Mouse (Mus musculus): ENCODE results near the gene Myef2.
"Not testable (repeated sequence)": the region's sequence is repeated elsewhere in the genome, so short reads cannot be mapped to it uniquely, and the experiment has no call there.

Myef2 gene

DNA sequence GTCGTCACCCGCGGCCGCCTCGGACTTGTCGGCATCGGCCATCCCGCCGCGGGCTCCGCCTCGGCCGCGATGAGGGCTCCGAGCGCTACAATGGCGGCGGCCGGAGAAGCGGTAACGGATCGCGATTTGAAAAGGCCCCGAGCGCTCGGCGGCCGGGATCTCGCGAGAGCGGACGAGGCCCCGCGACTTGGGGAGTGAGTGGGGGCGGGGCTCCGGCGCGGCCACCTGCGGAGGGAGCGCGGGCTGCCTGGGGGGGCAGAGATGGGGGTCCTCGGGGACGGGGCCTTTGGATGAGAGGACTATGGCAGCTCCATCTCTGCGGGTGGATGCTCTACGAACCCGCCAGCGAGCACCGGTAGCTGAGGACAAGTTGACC is at the start of gene Myef2:
Myef2 (minus strand) TSS at position 185 of the 376 bp plus-strand sequence.
- no peak for DNase-seq (ENCODE audit: extremely low read depth, low read depth, low spot score)

DNA sequence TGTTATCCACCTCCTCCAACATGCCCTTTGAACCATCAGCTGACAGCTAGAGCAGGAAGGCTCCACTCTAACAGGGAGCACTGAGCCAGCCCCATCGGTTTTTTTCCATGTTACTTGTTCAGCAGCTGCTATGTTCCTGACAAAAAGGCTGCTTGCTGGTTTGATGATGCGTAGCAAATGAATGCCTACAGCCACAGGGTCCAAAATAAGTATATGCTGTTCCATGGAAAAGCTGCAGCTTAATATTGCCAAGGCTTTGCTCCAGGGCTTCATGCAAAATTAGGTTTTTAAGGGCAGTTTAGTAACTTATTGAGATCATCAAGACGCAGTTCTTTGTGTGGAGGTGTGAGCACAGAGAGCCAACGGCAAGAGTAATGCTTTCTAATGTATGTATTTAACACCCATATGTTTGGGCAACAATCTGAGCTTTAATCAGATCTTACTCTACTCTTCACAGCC is 38.6 kb upstream of the Myef2 start:
- no peak for DNase-seq (ENCODE audit: extremely low read depth, low read depth, low spot score)

DNA sequence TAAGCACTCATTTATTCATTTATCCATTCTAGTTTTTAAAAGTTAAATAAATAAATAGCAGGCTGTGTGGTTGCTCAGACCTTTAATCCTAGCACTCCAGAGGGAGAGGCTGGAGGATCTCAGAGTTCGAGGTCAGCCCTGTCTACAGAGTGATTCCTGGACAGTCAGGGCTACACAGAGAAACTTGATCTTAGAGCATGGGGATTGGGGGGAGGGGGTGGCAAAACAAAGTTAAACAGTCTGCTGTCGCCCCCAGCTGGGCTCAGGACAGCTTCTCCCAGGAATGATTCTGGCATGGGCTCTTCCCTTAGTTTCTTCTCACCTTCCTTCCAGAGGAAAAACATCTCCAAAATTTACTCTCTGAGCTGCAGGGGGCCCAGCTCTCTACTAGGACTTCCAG is 32.0 kb upstream of the Myef2 start:
- DNase-seq (ENCODE audit: extremely low read depth, low read depth, low spot score): no peak

DNA sequence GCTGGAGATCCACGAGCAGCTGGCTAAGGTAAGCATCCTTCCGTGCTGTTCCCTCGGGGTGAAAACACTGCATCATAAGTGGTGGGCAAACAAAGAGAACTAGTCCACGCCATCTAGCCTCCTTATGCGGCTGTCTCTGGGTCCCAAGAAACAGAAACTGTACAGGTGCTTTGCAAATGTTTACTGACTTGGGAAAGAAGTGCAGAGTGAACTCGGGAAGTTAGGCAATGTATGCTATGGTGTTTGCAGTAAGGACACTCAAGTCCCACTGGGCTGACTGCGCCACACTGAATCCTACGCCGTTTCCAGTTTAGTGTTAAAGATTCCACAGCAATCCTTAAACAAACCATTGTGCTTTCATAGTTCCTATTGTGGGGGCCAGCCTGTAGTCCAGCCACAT is 30.8 kb upstream of the Myef2 start:
- no peak for DNase-seq (ENCODE audit: extremely low read depth, low read depth, low spot score)

DNA sequence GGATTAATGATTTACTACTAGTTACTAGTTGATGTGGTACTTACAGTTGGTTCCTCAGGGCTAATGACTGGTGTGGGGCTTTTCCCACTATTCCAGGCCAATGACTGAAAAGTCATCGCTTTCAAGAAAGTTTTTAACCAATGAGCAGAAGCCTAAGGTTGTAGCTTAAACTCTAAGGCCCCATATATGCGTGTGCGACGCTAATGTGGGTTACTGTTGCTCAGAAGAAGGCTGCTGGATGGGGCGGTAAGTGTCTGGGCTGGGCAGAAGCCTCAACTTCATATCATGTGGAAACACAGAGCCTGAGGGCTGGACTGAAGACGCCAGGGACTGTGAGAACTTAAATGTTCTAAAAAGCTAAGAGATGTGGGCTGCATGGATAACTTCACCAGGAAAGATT is 28.9 kb upstream of the Myef2 start, which contains the start of gene Slc12a1:
Slc12a1 (plus strand) TSS at position 118 of the 400 bp plus-strand sequence.
- DNase-seq (ENCODE audit: extremely low read depth, low read depth, low spot score): no peak

DNA sequence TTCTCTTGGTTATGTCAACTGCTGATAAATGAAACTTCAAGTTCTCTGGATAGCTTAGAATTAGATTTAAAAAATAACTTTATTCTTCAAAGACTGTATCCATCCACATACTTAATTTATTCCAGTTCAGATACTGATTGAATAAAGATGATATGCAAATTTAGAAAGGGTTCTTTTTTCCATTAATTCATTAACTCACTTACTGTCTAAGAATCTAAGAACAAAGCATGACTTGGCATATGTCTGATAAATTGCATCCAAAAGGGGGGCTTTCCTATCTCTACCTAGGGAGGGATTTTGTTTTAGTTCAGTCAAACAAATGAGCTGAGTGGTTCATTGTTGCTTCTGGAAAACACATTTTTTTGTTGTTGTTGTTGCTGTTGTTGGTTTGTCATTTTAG is 18.9 kb upstream of the Myef2 start:
- DNase-seq (ENCODE audit: extremely low read depth, low read depth, low spot score): no peak

DNA sequence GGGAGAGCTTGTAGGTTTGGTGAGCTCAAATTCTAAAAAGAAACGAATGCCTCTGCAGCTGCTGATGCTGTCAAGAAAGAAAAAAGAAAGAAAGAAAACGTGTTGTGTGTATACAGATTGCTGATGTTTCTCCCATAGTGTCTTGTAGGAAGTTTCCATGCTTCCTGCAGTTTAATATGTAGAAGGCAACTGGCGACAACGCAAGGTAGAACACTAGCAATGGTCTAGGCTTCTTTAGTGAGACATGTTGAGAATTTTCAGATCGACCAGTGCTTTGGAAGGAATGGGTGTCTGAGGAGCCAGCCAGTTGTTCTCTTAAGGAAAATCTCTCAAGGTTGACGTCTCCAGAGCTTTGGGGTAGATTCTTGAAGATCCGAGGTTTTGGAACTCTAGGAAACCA is 13.4 kb upstream of the Myef2 start:
- no peak for DNase-seq (ENCODE audit: extremely low read depth, low read depth, low spot score)

DNA sequence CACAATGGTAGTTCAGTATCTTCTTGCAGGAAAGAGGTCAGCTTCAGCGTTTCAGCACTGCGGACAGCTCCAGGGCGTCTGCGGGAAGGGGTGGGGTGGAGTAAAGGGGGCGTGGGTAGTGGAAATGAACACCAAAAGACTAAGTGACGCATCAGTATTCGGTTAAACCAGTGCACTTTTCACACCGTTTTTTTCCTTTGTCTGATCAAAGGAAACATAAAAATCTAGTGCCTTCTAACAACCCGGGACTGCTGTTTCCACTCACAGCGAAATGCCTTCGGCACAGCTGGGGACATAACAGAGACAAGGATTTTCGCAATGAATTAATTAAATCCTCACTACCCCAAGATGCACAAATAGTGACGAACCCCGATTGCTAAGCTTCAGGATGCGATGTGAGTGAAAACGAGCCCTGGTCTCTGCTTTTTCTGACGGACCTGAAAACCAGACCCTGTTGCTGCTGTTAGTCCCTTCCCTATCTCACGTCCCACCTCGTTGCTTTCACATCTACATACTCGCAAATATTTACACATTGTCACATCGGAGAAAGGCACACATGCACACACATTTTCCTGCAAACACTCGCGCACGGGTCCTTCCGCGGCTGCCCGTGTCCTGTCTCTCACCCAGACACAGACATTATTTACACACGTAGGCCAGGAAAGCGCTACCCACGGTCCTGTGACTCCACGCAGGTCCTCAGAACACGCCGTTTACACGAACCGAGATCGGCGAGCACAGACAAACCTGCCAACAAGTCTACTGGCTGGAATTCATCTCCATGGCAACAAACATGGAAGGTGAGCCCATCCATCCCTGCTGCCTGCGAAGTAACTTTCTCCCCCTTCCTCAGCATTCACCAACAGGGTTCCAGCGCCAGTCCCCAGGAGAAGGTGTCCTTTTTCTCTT is 12.7 kb upstream of the Myef2 start, which contains the start of gene Ctxn2:
Ctxn2 (plus strand) TSS at position 790 of the 909 bp plus-strand sequence.
- DNase-seq (ENCODE audit: extremely low read depth, low read depth, low spot score): no peak

DNA sequence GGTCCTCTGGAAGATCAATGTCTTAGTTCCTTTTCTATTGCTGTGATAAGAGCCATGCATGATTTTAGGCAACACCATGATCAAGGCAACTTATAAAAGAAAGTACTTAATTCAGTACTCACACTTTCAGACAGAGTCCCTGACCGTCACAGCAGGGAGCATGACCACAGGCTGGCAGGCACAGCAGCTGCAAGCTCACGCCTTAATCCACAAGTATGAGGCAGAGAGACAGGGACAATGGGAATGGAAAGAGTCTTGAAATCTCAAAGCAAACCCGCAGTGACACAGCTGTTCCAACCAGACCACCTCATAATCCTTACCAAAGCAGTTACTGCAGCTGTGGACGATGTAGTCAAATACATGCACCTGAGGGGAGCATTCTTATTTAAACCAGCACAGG is 10.7 kb upstream of the Myef2 start:
- DNase-seq (ENCODE audit: extremely low read depth, low read depth, low spot score): no peak

DNA sequence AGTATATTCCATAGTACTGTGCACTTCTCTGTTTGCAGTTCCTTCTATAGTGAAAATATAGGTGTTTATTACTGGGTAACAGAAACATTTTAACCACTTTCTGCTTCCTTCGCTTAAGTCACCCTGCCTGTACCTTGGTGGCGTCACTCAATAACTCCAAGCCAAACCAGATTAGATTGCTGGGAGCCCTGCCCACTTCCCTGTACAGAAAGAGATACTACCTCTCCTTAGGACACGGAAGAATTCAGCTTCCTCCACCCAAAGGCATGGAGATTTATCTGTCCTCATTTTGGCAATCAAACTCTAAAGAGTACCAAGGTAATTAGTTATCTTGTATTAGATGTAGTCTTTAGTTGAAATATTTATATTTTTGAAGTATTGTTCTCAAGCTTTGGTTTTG is 3.3 kb upstream of the Myef2 start:
- DNase-seq (ENCODE audit: extremely low read depth, low read depth, low spot score): no peak

DNA sequence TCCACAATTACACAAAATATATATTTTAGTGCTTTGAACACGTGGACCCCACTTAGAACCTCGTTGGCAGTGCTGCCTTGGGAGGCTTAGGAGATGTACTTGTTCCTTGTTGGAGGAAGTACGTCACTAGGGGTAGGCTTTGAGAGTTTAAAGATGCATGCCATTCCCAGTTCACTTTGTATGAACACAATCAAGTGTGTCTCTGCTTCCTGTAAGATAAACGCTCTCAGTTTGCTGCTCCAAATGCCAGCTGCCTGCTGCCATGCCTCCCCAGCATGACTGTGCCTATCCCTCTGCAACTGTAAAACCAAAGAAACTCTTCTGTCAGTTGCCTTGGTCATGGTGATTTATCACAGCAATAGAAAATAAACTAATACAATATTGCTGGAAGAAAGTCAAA is 2.4 kb upstream of the Myef2 start:
- DNase-seq (ENCODE audit: extremely low read depth, low read depth, low spot score): no peak

DNA sequence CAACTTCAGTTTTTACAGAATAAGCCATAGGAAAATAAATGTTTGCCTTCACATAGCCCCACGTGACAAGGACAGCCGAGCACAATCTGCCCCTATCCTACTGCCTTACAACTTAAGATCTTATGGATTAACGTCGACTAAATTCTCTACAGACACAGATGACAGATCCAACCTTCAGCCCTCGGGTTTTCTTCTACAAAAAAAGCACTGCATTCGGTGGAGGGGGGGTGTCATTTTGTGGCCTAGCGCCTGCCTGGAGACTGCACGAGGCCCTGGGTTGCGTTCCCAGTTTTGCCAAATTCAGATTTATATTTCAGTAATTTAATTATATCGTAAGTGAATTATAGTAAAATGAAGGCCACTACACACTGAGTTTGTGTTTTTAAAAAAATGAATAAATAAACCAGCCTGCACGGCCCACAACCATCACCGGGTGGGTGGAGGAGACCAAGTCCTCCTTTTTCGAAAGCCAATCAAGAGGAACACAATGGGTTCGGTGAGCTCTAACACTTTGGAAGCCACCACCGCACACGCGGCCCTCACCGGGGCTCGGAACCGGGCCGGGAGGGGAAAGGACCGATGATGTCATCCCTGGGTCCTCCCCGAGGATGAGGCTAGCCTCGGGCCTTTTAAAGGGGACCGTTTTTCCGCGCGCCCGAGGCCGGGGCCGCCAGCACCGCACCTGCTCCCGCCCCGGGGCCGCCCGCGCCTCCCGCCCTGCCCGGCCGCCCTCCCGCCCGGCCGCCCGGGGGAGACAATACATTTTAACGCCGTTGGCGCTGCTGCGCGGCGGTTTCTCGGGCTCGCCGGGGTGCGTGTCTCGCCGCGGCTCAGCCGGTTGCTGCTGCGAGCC is 611 bp downstream of the Myef2 start:
- DNase-seq (ENCODE audit: extremely low read depth, low read depth, low spot score): no peak

DNA sequence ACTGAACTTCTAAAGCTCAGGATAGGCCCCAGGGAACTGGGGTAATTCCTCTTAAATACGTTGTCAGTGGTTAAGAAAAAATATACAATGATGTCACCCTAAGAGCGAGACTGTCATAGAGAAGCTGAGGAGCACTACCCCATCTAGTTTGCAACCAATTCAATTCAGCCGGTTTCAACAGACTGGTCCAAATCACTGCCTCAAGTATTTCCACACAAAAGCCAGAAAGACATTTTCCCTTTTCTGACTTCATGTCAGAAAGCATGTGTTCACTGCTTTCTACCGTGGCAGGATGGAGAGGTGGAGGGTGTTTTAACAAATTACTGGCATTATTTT is 1.2 kb downstream of the Myef2 start:
- DNase-seq (ENCODE audit: extremely low read depth, low read depth, low spot score): no peak

DNA sequence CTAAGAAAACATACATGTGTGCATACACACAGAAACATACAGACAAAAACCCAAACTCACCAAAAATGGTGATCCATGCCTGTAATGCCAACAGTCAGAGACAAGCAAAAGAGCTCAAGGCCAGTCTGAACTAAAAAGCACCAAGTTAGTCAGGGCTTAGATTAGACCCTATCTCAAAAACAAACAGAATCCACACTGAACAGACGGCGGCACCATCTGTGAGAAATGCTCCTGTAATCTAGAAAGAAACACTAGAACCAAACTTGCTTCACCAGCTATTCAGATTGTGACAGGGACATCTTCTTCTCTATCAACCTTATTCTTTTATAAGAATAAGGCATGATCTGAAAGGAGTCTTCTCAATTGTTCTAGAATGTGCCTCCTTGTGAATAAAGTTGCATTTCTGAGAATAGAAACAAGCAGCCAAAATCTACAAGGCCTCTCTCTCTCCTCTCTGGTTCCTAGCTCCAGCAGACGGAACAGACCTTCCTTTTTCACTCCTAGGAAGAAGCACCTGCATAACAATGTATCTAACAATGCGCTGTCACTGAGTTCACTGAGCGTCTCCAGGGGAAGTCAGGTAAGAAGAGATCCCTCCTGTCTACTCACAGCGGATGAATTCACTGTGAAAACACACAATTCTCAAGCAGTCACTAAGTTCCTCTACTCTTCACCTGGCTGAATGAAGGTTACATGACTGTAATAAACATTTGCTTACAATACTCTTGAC is 3.9 kb downstream of the Myef2 start:
- DNase-seq (ENCODE audit: extremely low read depth, low read depth, low spot score): no peak

DNA sequence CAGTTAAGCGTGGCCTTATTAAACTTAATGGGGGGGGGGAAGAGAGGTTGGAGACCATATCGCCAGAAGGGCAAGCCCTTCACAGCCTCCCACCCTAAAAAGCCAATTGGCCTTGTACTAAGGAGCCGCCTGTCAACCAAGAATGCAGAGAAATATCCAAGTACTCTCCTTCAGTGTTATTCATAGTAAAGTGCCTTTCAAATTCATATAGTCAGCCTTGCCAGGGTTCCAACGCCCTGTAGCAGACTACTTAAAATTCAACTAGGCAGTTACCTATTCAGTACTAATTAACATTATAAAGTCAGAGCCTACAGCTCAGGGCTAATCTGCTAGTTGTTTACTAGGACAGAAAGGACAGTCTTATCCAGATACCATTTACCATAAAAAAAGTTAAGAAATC is 16.9 kb downstream of the Myef2 start:
- not testable (repeated sequence) for DNase-seq (ENCODE audit: extremely low read depth, low read depth, low spot score)

DNA sequence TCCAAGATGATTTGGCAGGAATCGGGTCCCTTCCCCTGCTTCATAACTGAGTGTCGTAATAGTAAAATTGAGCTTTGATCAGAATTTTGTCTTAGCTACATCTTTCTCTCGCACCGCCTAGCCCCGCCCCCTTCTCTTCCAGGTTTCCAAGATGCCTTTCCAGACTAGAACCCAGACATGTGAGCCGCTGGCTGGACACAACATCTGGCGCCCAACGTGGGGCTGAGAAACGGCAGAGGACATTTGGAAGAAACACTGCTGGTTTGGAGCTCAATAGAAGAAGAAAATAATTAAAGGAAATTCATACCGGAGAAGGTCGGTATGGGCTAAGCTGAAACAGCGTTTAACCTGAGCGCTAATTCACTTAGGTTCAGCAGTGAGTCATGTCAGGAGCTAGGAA is 19.0 kb downstream of the Myef2 start:
- not testable (repeated sequence) for DNase-seq (ENCODE audit: extremely low read depth, low read depth, low spot score)

DNA sequence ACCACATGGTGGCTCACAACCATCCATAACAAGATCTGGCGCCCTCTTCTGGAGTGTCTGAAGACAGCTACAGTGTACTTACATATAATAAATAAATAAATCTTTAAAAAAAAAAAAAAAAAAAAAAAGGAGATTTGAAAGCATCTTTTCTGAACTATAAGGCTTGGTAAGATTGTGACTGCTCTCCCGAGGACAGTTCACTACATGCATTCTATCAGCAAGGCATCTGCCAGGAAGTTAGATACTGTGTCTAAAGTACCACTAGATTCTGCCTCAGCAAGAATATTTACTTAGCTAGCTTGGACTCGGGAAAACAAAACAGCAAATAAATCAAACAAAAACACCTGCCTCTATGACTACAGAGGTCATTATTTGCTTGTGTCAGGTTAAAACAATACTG is 31.3 kb downstream of the Myef2 start:
- not testable (repeated sequence) for DNase-seq (ENCODE audit: extremely low read depth, low read depth, low spot score)

DNA sequence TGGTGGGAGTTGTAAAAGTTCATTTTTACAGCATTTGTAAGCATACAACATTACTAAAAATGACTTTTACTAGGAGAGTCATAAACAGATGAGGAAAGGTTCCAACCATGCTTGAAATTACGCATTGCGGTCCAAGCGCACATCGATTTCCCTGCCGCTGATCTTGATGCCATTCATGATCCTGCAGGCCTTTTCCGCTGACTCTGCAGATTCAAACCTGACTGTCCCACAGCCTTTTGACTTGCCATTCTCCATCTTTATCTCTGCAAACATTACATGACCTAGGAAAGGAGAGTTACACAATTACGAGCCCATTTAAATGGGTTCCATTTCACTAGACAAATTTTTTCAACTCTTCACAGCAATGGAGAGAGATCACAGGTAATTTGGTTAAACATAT is 34.7 kb downstream of the Myef2 start:
- DNase-seq (ENCODE audit: extremely low read depth, low read depth, low spot score): no peak

DNA sequence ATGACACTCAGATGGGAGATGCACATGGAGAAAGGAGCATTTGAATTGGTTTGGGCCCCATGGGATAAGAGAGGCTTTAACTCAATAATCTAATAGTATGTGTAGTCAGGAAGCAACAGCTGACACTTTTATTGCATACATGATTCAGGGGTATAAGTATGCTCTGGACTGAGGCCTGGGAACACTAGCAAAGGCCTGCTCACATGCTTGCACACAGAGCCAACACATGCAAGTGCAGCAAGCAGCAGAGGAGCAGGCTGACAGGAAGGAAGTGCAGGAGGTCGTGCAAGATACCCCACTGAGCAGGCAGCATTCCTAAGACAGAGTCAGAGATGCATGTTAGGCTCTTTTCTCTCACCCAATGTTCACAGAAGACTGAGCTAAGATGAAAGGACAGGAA is 39.6 kb downstream of the Myef2 start:
- DNase-seq (ENCODE audit: extremely low read depth, low read depth, low spot score): no peak

DNA sequence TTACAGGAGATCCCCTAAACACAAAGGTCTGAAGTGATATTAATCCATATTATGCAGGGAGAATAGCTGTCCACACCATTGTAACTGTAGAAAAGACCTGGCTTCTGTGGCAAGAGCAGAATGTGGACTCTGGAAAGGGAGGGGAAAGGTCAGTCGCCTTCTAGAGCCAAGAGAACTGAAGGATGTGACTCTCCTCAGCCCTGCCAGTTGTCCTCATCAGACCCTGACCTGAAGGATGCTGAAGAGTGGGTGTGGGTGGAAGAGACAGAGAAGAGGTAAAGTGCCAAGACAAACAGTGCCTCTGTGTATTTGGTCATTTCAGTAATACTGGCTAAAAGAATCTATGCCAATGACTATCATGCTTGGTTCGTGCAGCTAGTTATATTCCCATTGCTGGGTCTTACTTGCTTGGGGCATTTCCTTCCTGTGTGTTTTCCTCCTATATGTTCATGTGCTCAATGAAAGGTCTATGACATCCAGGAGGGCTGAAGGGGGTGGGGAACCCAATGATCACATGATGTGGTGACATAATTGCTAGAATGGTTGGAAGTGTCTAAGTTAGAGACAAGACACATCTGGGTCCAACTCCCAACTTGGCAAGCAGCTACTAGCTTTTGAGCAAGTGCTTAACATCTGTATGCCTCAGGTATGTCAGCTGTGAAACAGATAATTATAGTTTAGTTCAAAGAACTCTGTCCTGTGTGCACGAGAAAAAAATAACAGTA is 50.2 kb downstream of the Myef2 start:
- DNase-seq (ENCODE audit: extremely low read depth, low read depth, low spot score): no peak

DNA sequence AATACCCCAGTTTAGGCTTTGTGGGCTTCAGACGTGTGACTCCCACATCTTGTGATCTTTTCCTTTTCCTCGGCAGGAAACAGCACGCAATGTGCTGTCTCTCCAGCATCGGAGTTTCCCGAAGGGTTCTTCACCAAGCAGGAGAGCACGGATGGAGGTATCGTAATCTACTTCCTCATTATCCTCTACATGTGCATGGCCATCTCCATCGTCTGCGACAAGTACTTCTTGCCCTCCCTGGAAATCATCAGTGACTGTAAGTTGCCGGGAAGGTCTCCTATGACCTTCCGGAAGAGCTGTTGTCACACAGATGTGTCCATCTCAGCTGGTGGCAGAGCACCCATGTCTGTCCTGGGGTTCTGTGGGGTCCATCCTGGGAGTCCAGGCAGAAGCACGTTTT is 54.8 kb downstream of the Myef2 start:
- DNase-seq (ENCODE audit: extremely low read depth, low read depth, low spot score): no peak

Data from fat pad, adult 2 months (tissue).